Mouse (Mus musculus) telencephalon, adult 2 months (tissue): ENCODE data around the gene Rtl8a.
"Not testable (repeated sequence)": the region's sequence is repeated elsewhere in the genome, so short reads cannot be mapped to it uniquely, and the experiment has no call there.

ENCODE experiments used
- DNase-seq: peaks from one replicate; pipeline ENCODE4 v3.0.0-alpha.2; 2011; ENCODE audit warnings: low read depth, low spot score

Gene Rtl8a

DNA sequence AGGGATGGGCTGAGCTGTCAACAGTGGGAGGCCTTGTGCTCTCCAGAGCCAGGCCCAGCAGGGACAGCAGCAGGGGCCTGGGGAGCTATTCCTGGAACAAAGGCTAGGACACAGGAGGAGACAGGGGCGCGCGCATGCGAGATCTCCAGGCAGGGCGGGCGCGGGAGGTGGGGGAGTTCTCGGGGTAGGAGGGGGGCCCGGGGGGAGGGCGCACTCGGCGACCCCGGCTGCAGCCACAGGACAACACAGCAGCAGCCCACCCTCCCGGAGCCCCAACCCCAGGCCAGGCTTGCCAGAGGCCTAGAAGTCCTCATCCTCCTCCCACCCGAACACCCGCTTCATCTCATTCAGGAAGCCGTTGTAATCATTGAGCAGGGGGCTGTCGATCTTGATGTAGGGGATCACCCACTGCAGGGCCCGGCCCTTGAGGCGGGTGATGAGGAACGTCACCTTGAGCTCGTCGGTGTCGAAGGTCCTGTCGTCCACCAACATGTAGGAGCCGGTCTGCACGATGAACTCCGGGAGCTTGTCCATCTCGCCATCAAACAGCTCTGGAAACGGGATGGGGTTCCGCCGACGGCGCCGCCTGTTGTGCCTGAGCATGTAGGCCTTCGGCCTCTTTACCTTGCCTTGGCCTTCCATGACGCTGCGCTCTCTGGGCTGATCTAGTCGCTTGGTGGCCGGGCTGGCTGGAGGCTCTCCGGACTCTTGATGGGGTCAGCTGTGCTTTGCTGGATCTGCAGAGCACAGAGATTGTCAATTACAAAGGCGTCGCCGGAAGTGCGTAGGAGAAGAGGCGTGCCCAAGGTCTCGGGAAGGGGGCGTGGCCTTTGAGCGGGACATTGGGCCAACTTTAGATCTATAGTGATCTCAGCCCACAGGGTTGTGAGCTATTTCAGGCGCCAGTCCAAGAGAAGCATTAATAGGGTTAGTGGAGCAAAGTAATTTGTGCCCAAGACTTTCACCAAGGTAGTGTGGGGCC, at the start of gene Rtl8a:
TSS of gene Rtl8a (minus strand) at position 703 of the 982 bp plus-strand sequence.
- DNase-seq = peak; percentile 60

DNA sequence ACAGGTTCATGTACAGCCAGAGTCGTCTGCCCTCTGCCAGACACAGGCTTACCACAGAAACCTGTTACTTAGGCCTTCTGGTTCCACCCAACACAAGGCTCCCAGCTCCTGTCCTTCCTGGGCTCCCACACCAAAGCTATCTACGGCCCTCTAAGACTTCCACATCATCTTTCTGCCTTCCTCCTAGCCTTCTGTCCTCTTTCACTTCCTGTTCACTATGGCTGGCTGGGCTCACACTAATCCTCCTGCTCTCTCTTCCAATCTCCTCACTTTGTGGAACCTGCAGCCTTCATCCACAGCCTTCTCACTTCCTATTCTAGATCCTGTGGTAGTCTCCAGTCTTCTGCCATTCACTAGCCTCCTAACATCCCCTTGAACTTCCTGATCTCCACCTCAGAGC, 49.7 kb upstream of the Rtl8a start:
- no peak for DNase-seq

DNA sequence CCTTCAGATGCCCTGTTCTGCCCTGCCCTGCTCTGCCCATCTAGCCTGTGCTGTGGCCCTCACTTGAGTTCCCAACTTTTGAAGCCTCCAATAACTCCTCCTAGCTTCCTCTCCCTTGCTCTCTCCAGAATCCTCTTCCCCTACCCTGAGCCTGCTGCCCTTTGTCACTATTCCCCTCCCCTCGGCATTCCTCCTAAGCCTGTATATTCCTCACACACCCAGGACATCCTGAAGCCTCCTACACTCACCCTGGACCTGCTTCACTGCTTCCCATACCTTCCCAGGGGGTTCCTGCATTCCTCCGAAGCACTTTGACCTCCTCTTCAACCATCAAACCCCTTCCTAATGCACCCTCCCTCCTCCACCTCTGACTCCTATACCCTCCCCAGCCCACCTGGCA, 48.6 kb upstream of the Rtl8a start:
- DNase-seq = no peak

DNA sequence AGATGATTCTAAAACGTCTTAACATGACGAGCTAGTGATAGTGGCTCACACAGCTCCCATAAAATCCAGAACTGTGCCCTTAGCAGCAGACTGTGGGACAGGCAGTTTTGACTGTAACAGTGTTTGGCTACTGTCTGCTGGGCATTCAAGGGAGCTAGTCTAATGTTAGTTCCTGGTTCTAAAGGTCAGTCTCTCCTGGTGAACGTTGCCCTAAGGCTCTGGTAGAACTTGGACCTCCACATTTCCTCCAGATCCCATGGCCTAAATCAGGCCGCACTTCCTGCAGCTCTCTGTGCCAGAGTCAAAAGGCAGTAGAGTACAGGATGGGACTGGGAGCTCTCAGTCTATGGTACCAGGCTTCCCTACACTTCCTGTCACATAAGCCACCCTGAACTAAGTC, 41.2 kb upstream of the Rtl8a start:
- not testable (repeated sequence) for DNase-seq

DNA sequence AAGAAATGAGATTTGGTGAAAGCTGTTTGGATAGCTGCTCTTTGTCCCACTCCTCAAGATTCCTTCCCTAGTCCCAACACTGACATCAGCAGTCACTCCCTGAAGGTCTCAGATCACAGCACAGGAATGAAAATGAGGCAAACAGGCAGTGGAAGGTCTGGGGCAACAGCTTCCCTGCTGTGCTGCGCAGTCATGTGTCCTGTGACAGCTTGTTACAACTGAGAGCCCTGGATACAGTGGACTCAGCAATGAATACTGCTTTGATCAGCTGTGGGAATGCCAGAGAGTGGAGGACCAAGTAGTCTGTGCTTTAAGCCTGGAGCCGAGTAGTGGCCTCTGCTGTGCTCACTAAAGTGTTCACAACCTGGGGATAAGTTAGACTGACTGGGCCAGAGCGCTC, 39.2 kb upstream of the Rtl8a start:
- not testable (repeated sequence) for DNase-seq

DNA sequence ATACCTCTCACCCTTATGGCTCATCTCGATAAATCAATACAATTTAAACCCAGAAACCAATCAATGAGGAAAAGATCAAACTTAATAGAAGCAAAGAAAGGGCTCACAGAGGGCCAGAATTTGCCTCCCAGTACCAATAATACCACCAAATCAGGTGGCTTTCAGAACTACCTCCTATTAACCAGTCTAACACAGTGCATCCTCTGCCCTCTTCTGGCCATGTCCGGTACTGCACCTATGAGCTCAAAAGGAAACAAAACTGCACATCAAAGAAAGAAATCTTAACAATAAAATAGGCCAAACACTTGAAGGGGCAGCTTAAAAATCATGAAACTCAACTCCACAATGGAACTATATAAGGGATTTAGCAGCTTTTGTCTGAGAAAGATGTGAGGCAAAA, 33.5 kb upstream of the Rtl8a start:
- not testable (repeated sequence) for DNase-seq

DNA sequence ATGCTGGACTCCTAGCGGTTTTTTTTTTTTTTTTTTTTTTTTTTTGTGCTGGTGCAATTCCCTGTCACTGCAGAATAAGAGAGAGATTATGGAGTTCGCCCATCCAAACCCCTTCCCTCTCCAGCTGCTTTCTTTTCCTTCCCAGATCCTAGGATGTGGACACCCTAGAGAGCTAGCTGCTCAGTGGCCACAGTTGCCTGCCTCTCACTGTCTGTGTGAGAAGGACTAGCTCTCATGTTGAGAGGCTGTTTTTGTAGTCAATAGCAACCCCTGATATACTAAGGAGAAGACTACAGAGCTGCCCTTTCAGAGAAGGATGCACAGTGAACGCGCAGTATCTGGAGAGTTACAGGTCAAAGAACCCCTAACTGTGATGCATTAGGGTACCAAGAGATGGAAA, 27.2 kb upstream of the Rtl8a start:
- DNase-seq = not testable (repeated sequence)

DNA sequence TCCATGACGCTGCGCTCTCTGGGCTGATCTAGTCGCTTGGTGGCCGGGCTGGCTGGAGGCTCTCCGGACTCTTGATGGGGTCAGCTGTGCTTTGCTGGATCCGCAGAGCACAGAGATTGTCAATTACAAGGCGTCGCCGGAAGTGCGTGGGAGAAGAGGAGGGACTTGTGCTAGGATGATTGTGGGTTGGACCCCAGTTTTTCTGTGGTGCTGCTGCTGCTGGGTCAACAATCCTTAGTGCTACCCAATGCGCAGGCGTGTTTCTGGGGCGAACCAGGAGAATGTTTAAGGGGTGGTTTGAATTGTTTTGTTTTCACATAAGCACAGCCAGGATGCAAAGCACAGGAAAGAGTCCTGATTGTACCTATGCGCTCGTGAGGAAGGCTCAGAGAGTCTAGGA, 26.8 kb upstream of the Rtl8a start, which contains the start of gene Rtl8b:
TSS of gene Rtl8b (minus strand) at position 115 of the 400 bp plus-strand sequence.
- DNase-seq = peak; percentile 94

DNA sequence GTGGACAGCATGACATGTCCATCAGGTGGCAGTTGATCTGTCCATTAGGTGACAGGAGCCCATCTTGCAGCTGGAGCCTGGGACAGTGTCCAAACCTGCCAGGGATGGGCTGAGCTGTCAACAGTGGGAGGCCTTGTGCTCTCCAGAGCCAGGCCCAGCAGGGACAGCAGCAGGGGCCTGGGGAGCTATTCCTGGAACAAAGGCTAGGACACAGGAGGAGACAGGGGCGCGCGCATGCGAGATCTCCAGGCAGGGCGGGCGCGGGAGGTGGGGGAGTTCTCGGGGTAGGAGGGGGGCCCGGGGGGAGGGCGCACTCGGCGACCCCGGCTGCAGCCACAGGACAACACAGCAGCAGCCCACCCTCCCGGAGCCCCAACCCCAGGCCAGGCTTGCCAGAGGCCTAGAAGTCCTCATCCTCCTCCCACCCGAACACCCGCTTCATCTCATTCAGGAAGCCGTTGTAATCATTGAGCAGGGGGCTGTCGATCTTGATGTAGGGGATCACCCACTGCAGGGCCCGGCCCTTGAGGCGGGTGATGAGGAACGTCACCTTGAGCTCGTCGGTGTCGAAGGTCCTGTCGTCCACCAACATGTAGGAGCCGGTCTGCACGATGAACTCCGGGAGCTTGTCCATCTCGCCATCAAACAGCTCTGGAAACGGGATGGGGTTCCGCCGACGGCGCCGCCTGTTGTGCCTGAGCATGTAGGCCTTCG, 26.2 kb upstream of the Rtl8a start:
- not testable (repeated sequence) for DNase-seq

DNA sequence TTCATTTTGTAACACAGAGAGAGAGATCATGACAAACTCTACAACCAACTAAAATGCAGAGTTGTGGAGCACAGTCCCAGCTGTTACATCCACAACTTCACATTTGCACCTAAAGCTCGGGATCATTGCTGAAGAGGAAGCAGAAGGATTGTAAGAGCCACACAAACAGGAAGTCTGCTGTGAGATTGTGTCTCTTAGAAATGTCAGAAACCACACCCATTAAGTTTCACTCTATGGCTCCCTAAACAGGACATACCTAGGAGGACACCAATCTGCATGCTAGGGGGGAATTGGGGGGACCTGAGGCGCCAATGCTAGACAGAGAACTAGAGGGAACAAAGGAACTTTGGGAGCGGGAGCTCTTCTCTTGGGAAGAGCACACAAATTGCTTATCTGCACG, 9.4 kb upstream of the Rtl8a start:
- DNase-seq = not testable (repeated sequence)

DNA sequence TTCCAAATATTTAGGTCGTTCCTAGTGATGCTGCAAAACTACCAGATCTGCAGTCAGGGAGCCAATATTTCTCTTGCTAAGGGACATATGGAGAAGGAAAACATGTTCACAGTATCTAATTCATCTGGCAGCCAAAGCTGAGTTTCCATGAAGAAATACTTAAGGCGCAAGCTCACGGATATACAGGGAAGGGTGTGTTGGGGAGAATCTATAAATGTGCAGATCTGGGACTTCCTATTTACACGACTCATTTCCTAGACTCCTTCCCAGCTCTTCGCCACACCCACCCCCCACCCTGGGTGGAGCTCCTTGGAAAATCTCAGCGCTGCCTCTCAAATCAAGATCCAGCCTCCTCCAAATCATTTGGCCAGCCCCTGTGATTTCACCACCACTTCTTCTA, 2.4 kb upstream of the Rtl8a start:
- peak; percentile 16 for DNase-seq

DNA sequence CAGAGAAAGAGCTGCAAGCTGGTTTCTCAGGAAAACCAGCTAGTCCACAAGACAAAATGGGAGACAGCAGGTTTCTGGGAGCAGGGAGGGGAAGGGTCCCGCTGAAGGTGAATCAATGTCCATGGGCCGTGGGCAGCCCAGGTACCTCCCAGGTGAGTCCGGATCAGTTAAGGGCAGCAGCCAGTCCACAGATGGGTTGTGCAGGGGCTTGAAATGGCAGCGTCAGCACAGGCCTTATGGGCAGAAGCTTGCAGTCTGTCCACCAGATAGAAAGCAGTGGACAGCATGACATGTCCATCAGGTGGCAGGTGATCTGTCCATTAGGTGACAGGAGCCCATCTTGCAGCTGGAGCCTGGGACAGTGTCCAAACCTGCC, 890 bp downstream of the Rtl8a start:
- not testable (repeated sequence) for DNase-seq

DNA sequence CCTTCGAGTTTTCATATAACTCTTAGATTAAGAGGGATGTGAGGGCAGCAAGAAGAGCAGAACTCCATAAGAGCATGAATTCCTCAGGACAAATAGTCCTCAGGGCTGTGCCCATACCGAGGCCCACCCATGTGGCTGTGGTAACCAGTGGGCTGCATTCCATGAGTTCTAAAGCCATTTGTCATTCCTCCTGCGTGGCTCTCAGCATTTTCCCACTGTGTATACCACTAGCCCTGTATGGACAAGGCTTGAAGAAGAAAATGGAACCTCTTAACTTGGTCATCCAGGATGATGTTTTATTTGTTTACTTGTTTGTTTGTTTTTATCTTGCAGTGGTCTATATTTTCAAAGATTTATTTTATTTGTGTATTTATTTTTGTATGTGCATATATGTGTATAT, 5.4 kb downstream of the Rtl8a start:
- not testable (repeated sequence) for DNase-seq

DNA sequence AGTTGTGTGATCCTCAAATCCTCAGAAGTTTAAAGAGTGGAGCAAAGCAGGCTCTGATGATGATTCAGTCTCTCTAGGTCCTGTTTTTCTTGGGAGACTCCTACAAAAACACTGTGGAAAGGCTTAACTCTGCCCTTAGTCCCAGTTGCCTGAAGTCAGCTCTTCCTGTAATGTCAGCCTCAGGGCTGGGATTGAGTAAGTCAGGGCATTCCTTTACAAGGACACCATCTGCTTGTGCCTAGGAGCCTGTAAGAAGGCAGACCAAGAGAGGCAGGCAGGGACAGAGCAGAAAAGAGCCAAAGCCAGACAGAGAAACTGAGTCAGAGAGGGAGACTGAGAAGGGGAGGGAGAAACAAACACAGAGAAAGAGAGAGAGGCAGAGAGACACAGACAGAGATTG, 32.1 kb downstream of the Rtl8a start:
- not testable (repeated sequence) for DNase-seq

DNA sequence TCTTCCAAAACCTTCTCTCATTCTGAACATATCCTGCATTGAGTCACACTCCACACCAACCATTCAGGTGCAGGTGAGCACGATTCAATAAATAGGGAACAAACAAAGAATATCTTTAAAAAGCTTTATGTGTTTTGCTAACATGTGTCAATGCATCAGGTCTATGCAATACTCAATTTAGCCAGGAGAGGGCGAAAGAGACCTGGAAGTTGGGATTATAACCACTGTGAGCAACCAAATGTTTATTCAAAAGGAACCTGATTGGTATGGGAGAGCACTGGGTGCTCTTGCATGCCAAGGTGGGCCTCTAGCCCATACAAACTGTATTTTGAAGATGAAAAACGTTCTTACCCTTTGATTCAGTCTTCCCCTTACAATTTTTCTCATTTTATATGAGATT, 32.9 kb downstream of the Rtl8a start:
- DNase-seq = peak; percentile 27

DNA sequence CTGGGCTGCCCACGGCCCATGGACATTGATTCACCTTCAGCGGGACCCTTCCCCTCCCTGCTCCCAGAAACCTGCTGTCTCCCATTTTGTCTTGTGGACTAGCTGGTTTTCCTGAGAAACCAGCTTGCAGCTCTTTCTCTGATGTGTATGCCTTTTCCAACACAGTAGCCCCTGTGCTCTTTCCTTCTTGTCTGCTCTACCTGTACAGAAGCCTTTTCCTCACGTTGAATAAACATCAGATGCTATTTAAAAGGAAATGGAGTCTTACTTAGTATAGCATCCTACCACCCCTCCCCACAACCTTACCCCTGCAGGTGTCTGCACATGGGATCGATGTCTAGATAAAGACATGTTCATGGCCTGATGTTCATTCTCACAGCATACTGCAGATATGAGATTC, 34.6 kb downstream of the Rtl8a start, which contains the start of gene Gm14597:
TSS of gene Gm14597 (minus strand) at position 101 of the 400 bp plus-strand sequence.
- not testable (repeated sequence) for DNase-seq

DNA sequence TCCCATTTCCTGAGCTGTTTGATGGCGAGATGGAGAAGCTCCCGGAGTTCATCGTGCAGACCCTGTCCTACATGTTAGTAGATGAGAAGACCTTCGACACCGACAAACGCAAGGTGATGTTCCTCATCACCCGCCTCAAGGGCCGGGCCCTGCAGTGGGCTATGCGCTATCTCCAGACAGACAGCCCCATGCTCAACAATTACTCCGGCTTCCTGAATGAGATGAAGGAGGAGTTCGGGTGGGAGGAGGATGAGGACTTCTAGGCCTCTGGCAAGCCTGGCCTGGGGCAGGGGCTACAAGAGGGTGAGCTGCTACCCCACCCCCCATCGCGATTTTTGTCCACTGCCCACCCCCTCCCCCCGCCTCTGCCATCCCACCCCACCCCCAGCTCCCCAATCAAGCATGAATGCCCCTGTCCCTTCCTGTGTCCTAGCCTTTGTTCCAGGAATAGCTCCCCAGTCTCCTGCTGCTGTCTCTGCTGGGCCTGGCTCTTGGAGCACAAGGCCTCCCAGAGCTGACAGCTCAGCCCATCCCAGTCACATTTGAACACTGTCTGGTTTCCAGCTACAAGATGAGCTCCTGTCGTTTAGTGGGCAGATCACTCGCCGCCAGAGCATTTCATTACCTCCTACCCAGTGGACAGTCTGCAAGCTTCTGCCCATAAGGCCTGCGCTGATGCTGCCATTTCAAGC, 35.2 kb downstream of the Rtl8a start:
- DNase-seq = no peak

DNA sequence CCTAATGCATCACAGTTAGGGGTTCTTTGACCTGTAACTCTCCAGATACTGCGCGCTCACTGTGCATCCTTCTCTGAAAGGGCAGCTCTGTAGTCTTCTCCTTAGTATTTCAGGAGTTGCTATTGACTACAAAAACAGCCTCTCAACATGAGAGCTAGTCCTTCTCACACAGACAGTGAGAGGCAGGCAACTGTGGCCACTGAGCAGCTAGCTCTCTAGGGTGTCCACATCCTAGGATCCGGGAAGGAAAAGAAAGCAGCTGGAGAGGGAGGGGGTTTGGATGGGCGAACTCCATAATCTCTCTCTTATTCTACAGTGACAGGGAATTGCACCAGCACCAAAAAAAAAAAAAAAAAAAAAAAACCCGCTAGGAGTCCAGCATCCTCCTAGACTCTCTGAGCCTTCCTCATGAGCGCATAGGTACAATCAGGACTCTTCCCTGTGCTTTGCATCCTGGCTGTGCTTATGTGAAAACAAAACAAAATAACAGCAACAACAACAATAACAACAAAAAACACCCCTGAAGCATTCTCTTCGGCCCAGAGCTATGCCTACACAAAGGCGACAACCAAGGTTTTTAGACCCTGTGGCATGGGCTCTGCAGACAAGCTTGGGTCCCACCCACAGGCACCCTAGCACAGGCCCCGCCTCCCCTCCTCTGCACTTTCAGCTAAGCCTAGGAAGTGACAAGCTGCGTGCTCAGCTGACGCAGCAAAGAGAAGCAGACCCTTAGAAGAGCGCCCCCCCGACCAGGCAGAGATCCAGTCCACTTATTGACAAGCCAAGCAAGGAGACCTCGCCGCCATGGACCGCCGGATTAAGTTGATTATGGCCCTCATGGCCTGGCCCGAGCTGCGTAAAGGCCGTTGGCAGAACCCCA, 36.0 kb downstream of the Rtl8a start, which contains the start of gene Rtl8c:
TSS of gene Rtl8c (plus strand) at position 791 of the 880 bp plus-strand sequence.
- peak; percentile 80 for DNase-seq

DNA sequence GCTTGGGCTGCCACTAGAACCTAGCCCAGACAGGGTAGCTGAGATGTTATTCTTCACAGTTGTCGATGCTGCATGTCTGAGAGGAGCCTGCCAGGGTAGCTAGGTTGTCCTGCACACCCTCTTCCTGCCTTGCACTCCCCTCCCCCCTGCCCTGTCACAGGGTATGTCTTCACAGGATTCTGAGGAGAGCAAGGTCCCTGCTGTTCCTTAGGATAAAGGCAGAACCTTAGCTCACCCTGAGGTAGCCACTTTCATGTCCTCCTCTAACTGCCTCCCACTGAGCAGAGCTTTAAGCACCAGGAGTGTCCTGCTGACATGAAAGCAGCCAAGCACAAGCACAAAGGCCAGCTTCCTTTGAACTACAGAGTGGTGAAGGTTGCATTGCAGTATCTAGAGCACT, 37.3 kb downstream of the Rtl8a start:
- not testable (repeated sequence) for DNase-seq

DNA sequence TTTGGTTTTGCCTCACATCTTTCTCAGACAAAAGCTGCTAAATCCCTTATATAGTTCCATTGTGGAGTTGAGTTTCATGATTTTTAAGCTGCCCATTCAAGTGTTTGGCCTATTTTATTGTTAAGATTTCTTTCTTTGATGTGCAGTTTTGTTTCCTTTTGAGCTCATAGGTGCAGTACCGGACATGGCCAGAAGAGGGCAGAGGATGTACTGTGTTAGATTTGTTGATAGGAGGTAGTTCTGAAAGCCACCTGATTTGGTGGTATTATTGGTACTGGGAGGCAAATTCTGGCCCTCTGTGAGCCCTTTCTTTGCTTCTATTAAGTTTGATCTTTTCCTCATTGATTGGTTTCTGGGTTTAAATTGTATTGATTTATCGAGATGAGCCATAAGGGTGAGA, 43.5 kb downstream of the Rtl8a start:
- DNase-seq = not testable (repeated sequence)
